Mouse (Mus musculus) forebrain, embryonic 12.5 days (tissue): Measurements from ENCODE around the gene 1700003E16Rik. TPM values are rescaled to one million over a fixed set of nuclear protein-coding genes. Genes with fewer than 3 reads are reported as not detected.
"Not testable (repeated sequence)": the region's sequence is repeated elsewhere in the genome, so short reads cannot be mapped to it uniquely, and the experiment has no call there.

Experiments used
- ATAC-seq: fragments of 200-750 bp; cut with Nextera tagmentation; 2 replicates; pipeline ENCODE4 v1.8.0; 2017; ENCODE audit warnings: moderate TSS enrichment; ENCODE audit not compliant: low FRiP score
- H3K27ac ChIP-seq: fragments of 300-500 bp; sonication (generic); 2 replicates; pipeline ENCODE4 v1.5.1; 2016; ENCODE audit warnings: mild to moderate bottlenecking
- H3K27me3 ChIP-seq: fragments of 300-500 bp; sonication (generic); 2 replicates; pipeline ENCODE4 v1.6.1; 2016; ENCODE audit warnings: mild to moderate bottlenecking
- H3K36me3 ChIP-seq: fragments of 300-500 bp; sonication (generic); replicated peaks from 2 replicates; pipeline ENCODE4 v1.6.1; 2016; ENCODE audit warnings: mild to moderate bottlenecking
- H3K4me1 ChIP-seq: fragments of 300-500 bp; sonication (generic); 2 replicates; pipeline ENCODE4 v1.6.1; 2016
- H3K4me2 ChIP-seq: fragments of 300-500 bp; sonication (generic); 2 replicates; pipeline ENCODE4 v1.6.1; 2016; ENCODE audit warnings: mild to moderate bottlenecking, moderate library complexity
- H3K4me3 ChIP-seq: fragments of 300-500 bp; sonication (generic); replicated peaks from 2 replicates; pipeline ENCODE4 v1.5.1; 2016; ENCODE audit warnings: mild to moderate bottlenecking
- H3K9ac ChIP-seq: fragments of 300-500 bp; sonication (generic); 2 replicates; pipeline ENCODE4 v1.6.1; 2016; ENCODE audit warnings: mild to moderate bottlenecking
- H3K9me3 ChIP-seq: fragments of 300-500 bp; sonication (generic); 2 replicates; pipeline ENCODE4 v1.6.1; 2016
- WGBS: fragments of 180-500 bp; shearing (Covaris S2); methylation state at CpG from one replicate; pipeline ENCODE4 v1.1.7; 2016; 5-methylcytosine and 5-hydroxymethylcytosine counted together
- polyA plus RNA-seq: library from polyadenylated mRNA; unstranded; fragments of >200 nt; fragmentation: Nextera tagmentation; extraction: Ambion mirVana; gene quantifications from 2 replicates; pipeline ENCODE4 v1.2.1, GENCODE M21; 2016

The 1700003E16Rik gene
- polyA plus RNA-seq, 1 experiment from 2014 or later: 2.7 TPM

DNA sequence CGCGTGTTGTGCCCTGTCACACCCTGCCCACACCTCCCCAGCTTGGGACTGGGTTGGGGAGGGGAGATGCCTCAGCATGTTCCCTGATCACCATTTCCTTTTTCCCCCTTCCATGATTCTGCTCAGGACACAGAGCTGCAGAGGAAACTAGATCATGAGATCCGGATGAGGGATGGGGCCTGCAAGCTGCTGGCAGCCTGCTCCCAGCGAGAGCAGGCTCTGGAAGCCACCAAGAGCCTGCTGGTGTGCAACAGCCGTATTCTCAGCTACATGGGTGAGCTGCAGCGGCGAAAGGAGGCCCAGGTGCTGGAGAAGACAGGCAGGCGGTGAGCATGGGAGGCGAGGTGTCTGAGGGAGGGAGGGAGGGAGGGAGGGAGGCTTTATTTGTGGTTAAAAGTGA, 10.4 kb upstream of the 1700003E16Rik start:
- H3K27me3 ChIP-seq: peaks cover 19% of the 10 kb centered on the region
- peaks cover 12% of the 10 kb centered on the region for H3K4me1 ChIP-seq
- ATAC-seq: no peak
- WGBS: 77% methylated on average over 9 of the region's 9 CpGs
- H3K4me2 ChIP-seq: no peak overlapping the region
- H3K9me3 ChIP-seq: no peaks in the 10 kb centered on the region
- peaks cover 23% of the 10 kb centered on the region for H3K36me3 ChIP-seq
- H3K4me3 ChIP-seq: no peak overlapping the region
- H3K9ac ChIP-seq: no peak overlapping the region
- H3K27ac ChIP-seq: no peak overlapping the region

DNA sequence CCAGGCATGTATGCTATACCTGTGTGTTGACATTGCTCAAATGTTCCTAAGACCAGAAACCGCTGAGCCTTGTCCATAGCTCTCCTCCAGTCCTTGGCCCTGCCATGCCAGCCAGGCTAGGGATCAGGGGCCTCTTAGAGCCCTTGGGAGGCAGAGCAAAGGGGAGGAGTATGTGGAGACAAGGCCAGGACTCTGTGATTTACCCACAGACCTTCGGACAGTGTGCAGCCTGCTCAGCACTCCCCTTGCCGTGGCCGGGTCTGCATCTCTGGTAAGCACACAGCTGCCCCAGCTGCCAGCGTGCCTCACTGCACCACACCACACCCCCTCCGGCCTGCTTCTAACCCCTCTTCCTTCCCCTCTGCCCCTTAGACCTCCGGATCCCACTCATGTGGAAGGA, 8.9 kb upstream of the 1700003E16Rik start:
- Histone ChIP-seq H3K27me3 (peaks cover 4% of the 10 kb centered on the region; the same call in 1 of the 2 replicates), H3K4me1 (peaks cover 15% of the 10 kb centered on the region), H3K4me2 (no peak overlapping the region), H3K36me3 (peaks cover 33% of the 10 kb centered on the region), H3K9ac (no peak overlapping the region), H3K27ac (no peak overlapping the region), H3K4me3 (no peak overlapping the region), H3K9me3 (no peaks in the 10 kb centered on the region)
- WGBS: 62% methylated on average over 7 of the region's 7 CpGs
- ATAC-seq: no peak

DNA sequence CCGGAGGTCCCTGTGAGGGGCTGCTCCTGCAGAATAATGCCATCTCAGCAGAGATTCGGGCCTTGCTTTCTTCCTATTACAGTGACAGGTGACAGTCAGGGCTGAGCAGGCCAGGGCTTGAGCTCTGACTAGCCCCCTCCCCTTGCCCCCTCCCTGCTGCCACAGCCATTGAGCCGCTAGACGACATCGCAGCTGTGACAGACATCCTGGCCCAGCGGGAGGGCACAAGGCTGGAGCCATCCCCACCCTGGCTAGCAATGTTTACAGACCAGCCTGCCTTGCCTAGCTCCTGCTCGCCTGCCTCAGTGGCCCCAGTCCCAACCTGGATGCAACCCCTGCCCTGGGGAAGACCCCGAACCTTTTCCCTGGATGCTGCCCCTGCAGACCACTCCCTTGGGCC, 4.5 kb upstream of the 1700003E16Rik start:
- 0 out of 2 replicates have a peak overlapping the region, but pooled peaks have one; percentile 0 for H3K27ac ChIP-seq

DNA sequence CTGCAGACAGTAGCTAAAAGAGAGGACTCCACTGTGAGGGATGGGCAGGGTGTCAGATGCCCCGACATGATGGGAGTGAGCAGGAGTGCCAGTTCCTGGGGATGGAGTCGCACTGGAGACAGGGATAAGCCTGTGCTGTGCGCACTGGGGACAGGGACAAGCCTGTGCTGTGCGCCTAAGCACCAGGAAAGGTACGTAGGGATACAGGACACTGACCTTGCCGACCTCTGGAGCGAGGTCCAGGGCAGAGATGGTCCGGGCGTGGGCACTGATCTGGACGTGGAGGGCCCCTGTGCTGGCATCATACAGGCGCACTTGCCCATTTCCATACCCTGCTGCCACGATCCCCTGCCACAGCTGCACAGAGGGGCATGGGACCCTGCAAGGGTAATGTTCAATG, 3.2 kb upstream of the 1700003E16Rik start:
- 87% methylated on average over 12 of the region's 12 CpGs for WGBS
- H3K9ac ChIP-seq: no peak overlapping the region
- H3K9me3 ChIP-seq: no peaks in the 10 kb centered on the region
- peaks cover 40% of the 10 kb centered on the region for H3K36me3 ChIP-seq
- no peak overlapping the region for H3K27ac ChIP-seq
- no peak for ATAC-seq
- no peak overlapping the region for H3K4me2 ChIP-seq
- H3K27me3 ChIP-seq: no peaks in the 10 kb centered on the region
- no peak overlapping the region for H3K4me3 ChIP-seq
- peaks cover 30% of the 10 kb centered on the region for H3K4me1 ChIP-seq

More for the DNA sequence above, 4.5 kb upstream of the 1700003E16Rik start:
- Histone ChIP-seq H3K27me3 (no peaks in the 10 kb centered on the region), H3K36me3 (peaks cover 46% of the 10 kb centered on the region), H3K4me3 (no peak overlapping the region), H3K9ac (peak overlapping the region; percentile 38; the same call in 1 of the 2 replicates), H3K9me3 (no peaks in the 10 kb centered on the region), H3K4me1 (peaks cover 30% of the 10 kb centered on the region), H3K4me2 (no peak overlapping the region)
- 27% methylated on average over 8 of the region's 8 CpGs for WGBS
- ATAC-seq: no peak

DNA sequence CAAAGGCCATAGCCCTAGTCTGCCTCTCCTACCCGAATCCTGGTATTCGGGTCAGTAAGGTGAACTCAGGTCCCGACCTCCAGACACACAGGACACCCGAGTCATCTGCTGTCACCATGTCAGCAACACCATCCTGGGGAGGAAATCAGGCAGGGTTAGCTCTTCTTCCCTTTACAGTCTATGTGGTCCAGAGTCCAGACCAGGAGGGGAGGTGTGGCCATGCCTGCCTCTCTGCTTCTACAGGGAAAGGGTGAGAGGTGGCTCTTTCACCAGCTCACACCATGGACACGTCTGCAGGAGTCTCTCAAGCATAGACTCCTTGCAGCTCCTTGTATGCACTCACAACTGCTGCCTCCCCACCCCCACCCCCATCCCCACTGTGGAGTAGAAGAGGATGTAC, 2.7 kb upstream of the 1700003E16Rik start:
- peaks cover 38% of the 10 kb centered on the region for H3K36me3 ChIP-seq

DNA sequence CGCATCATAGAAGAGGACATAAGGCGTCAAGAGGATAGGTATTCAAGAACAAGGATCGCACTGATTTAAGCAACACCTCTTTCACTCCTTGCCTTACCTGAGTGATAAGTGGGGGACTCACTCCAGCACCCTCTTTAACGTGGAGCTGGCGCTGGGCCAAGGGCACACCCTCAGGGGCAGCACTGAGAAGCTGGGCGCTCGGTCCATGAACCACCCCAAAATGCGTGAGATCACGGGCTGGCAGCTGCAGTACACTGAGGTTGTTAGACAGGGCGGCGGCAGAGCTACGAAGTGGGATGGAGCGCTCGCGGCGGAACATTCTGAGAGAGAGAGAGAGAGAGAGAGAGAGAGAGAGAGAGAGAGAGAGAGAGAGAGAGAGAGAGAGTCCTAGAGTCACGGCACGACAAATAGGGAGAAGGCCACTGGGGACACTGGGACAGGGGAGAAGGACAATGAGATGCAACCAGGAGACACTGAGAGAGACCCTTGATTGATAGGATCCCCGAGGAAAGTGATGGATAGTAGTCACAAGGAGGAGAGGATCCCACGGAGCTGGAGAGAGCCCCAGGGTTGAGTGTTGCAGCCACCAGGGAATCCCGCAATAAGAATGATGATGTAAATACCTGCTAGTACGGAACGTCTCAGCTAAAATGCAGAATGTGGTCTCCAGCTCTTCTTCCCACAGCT, 509 bp upstream of the 1700003E16Rik start:
- WGBS: 7% methylated on average over 23 of the region's 23 CpGs
- Histone ChIP-seq H3K4me2 (peak overlapping the region; percentile 83), H3K9me3 (no peaks in the 10 kb centered on the region), H3K9ac (peak overlapping the region; percentile 62), H3K27me3 (peaks cover 9% of the 10 kb centered on the region), H3K27ac (0 out of 2 replicates have a peak overlapping the region, but pooled peaks have one; percentile 19), H3K4me3 (peak overlapping the region; percentile 60), H3K36me3 (peaks cover 24% of the 10 kb centered on the region), H3K4me1 (peaks cover 30% of the 10 kb centered on the region)
- ATAC-seq: peak; percentile 15

More for the DNA sequence above, 2.7 kb upstream of the 1700003E16Rik start:
- Histone ChIP-seq H3K9me3 (no peaks in the 10 kb centered on the region), H3K4me2 (no peak overlapping the region), H3K4me1 (peaks cover 30% of the 10 kb centered on the region), H3K4me3 (no peak overlapping the region), H3K9ac (no peak overlapping the region), H3K27ac (no peak overlapping the region), H3K27me3 (no peaks in the 10 kb centered on the region)
- 83% methylated on average over 5 of the region's 5 CpGs for WGBS
- no peak for ATAC-seq

DNA sequence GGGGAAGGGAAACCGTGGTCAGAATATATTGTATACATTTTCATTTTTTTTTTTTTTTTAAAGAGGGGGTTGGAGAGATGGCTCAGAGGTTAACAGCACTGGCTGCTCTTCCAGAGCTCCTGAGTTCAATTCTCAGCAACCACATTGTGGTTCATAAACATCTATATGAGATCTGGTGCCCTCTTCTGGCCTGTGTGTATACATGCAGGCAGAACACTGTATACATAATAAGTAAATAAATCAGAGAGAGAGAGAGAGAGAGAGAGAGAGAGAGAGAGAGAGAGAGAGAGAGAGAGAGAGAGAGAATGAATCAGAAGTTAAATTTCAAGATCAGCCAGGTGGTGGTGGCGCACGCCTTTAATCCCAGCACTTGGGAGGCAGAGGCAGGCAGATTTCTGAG, 3.3 kb downstream of the 1700003E16Rik start:
- not testable (repeated sequence) for H3K4me3 ChIP-seq, H3K27ac ChIP-seq, H3K4me2 ChIP-seq, H3K36me3 ChIP-seq, ATAC-seq, H3K9ac ChIP-seq, H3K9me3 ChIP-seq
- Histone ChIP-seq H3K4me1 (peaks cover 31% of the 10 kb centered on the region), H3K27me3 (peaks cover 38% of the 10 kb centered on the region)
- WGBS: 37% methylated on average over 3 of the region's 3 CpGs

DNA sequence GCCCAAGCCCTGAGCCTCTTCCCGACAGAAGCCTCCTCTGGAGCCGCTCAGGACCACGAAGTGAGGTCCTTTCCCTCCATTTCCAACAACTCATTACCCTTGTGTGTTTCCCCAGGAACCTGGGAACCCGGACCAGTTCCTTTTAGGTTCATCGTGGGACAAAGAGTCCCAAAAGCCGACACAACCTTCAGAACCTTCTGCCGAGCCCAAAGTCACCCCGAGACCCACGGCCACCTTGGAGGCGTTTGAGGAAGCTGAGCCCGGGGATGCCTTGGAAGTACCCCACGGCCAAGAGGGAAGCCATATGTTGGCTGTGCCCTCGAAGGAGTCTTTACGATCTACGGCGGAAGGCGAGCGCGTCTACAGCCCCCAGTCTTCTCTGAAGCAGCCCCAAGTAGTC, 5.2 kb downstream of the 1700003E16Rik start:
- H3K9me3 ChIP-seq: no peaks in the 10 kb centered on the region
- no peak overlapping the region for H3K9ac ChIP-seq
- no peaks in the 10 kb centered on the region for H3K36me3 ChIP-seq
- H3K27me3 ChIP-seq: peaks cover 38% of the 10 kb centered on the region
- H3K4me1 ChIP-seq: peaks cover 24% of the 10 kb centered on the region
- peak overlapping the region; percentile 27 for H3K4me3 ChIP-seq
- H3K27ac ChIP-seq: no peak overlapping the region
- ATAC-seq: no peak
- H3K4me2 ChIP-seq: peak overlapping the region; percentile 40
- WGBS: 7% methylated on average over 19 of the region's 19 CpGs

DNA sequence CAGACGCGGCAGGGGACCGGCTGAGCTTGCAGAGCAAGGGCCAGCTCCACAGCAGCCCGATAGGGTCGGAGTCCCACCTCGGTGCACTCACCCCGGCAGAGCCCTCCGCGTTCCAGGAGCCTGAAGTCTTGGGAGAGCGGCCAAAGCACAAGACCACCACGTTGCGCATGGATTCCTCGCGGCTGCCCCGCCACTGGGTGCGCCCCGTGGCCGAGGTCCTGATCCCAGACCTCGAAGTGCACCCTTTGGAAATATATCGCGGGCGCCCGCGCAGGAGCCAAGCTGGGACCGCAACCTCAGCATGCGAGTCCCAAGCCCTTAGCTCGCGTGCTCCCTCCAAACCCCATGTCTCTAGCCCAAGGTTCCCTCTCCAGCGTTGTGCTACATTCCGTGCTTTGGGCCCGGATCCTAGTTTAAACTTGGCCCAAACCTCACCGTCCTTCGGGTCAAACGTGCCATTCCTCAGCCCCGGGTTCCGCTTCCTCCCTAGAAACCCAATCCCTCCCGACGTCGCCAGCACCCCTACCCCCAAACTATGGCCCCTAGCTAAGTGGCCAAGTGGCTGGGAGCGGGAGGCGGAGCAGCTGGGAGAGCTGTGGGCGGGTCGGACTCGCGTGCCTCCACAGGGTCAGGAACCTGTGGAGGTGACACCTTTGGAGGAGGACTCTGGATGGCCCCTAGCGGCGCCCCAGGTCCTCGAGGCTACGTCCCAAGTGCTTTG, 5.9 kb downstream of the 1700003E16Rik start:
- Histone ChIP-seq H3K36me3 (no peaks in the 10 kb centered on the region), H3K27me3 (peaks cover 38% of the 10 kb centered on the region), H3K27ac (no peak overlapping the region), H3K4me3 (peak overlapping the region; percentile 27), H3K9ac (0 out of 2 replicates have a peak overlapping the region, but pooled peaks have one; percentile 22), H3K4me2 (peak overlapping the region; percentile 40), H3K9me3 (no peaks in the 10 kb centered on the region), H3K4me1 (peaks cover 28% of the 10 kb centered on the region)
- WGBS: under 1% methylated on average over 49 of the region's 49 CpGs
- ATAC-seq: no peak

DNA sequence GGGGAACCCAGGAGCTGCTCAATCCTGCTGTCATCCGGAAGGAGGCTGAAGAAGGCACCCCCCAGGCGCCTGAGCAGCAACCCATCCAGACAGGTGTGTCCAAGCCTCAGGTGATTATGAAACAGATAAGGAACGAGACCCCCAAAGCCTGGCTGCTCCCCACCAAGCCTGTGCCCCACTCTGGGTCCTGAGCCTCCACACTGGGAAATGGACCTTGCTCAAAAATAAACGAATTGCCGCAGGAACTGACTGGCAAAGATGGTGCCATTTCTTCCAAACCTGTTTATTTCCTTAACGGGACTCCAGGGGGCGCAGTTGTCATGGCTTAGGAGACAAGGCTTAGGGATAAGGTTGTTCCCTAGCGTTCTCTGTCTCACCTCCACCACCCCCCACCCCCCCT, 6.5 kb downstream of the 1700003E16Rik start:
- Histone ChIP-seq H3K4me2 (peak overlapping the region; percentile 40), H3K27me3 (peaks cover 38% of the 10 kb centered on the region), H3K36me3 (no peaks in the 10 kb centered on the region), H3K27ac (no peak overlapping the region), H3K4me3 (peak overlapping the region; percentile 27), H3K9me3 (no peaks in the 10 kb centered on the region), H3K9ac (no peak overlapping the region), H3K4me1 (peaks cover 34% of the 10 kb centered on the region)
- WGBS: 2% methylated on average over 8 of the region's 8 CpGs
- no peak for ATAC-seq

DNA sequence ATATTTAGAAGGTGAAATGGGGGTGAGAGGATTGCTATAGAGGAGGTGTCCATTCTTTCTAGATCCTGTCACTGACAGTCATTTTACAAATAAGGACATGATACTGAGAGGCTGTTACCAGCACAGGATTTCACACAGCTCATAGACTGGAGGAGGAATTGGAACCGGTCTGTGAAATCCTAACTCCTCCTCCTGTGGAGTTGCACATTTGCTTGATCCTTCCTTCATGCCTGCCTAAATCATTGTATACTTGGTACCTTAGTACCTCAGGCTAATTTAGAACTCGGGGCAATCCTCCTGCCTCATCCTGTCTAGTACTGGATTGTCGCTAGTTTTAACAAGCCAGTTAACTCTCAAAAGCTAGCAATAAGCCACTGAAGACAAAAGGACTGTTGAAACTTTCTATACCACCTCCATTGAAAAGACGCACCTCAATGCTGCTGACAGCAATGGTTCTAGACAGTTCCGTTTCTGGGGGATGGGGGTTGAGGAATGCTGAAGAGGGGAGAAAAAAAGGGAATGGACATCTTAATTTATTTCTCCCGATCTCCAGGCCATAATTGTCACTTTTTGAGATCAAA, 8.9 kb downstream of the 1700003E16Rik start:
- peak; percentile 18 for ATAC-seq
- Histone ChIP-seq H3K27me3 (peaks cover 34% of the 10 kb centered on the region), H3K9ac (peak overlapping the region; percentile 87), H3K4me1 (peaks cover 37% of the 10 kb centered on the region), H3K9me3 (no peaks in the 10 kb centered on the region), H3K4me2 (peak overlapping the region; percentile 73), H3K36me3 (no peaks in the 10 kb centered on the region), H3K4me3 (peak overlapping the region; percentile 79), H3K27ac (peak overlapping the region; percentile 56; the same call in 1 of the 2 replicates)
- 7% methylated on average over 6 of the region's 6 CpGs for WGBS

DNA sequence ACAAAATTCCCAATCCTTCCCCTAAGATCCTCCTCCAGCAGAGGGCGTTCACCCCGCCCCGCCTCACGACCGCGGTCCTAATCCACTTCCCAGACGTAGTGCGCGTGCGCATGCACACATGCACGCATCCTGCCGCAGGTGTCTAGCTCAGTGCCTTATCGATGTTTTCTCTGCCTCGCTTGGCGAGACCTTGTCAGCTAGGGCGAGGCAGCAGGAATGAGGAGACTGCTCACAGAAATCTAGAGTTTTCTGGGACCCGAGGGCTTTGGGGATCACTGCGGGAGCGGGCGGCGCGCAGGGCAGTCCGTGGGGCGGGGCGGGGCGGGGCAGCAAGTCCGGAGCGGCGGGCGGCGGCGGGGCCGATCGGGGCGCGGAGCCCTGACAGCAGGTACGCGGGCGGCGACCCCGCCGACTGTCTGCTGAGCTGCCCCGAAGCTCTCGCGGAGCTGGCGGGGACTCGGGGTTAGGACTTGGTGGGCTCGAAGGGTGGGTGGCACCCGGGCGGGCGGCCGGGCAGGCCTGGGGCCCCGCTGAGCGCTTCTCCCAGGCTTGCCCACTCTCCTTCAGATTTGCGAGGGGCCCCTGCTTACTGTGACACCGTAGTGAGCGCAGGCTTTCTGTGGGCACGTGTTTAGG, 9.5 kb downstream of the 1700003E16Rik start, which contains the start of gene Dctn1:
Gene Dctn1 (plus strand): TSS at position 314 of the 636 bp plus-strand sequence.
- Histone ChIP-seq H3K27ac (peak within 1 kb of the TSS; percentile 82), H3K36me3 (no peaks in the 10 kb centered on the region), H3K4me1 (peaks cover 37% of the 10 kb centered on the region), H3K9me3 (no peaks in the 10 kb centered on the region), H3K4me2 (peak within 1 kb of the TSS; percentile 73), H3K9ac (peak within 1 kb of the TSS; percentile 87), H3K27me3 (peaks cover 28% of the 10 kb centered on the region), H3K4me3 (peak within 1 kb of the TSS; percentile 79)
- ATAC-seq: peak; percentile 89
- whole genome bisulfite sequencing: under 1% methylated on average over 58 of the region's 58 CpGs
